Mouse (Mus musculus) left cerebral cortex, postnatal 25 days (tissue): ENCODE data around the gene Rad51d. TPM values are rescaled to one million over a fixed set of nuclear protein-coding genes. Genes with fewer than 3 reads are reported as not detected.
A peak's percentile ranks its signal among the peaks of the same experiment; 100 is the strongest.

Source experiments
- DNase-seq, 2 experiments: peaks; one replicate each; pipeline ENCODE4 v3.0.0; 2022; ENCODE audit warnings: low spot score in 2 of 2, mixed read lengths in 1 of 2
- intact Hi-C: fragments of 180-260 bp; cut with DNase I; formaldehyde crosslinking; loops from one replicate; pipeline ENCODE4 v1.15.1; 2025
- total RNA-seq, 2 experiments: library from RNA; stranded (reverse); gene quantifications; 2 replicates each; pipeline ENCODE4 v1.2.3; 2021

Gene Rad51d
- total RNA-seq, 2 experiments from 2014 or later = 14.1 to 16.6 TPM

- no peak for DNase-seq
- intact Hi-C loops = no loop called here
Observed at GRCm38 (mm10) chr11:82899720-82900119, 9.3 kb upstream of the Rad51d start.

GRCm38 (mm10) chr11:82897478-82897877 lies 7.1 kb upstream of the Rad51d start:
- no peak for DNase-seq
- intact Hi-C loops = no loop called here

- DNase-seq = no peak
- intact Hi-C loops = loop anchor here (2.0 to 5.0 kb wide), 3 partner anchors 279 to 895 kb away; no protein-coding TSS in a partner anchor
Observed at GRCm38 (mm10) chr11:82891936-82892335, 1.5 kb upstream of the Rad51d start, which contains the start of gene Fndc8. Gene Fndc8 (plus strand): TSS chr11:82892124.

DNA sequence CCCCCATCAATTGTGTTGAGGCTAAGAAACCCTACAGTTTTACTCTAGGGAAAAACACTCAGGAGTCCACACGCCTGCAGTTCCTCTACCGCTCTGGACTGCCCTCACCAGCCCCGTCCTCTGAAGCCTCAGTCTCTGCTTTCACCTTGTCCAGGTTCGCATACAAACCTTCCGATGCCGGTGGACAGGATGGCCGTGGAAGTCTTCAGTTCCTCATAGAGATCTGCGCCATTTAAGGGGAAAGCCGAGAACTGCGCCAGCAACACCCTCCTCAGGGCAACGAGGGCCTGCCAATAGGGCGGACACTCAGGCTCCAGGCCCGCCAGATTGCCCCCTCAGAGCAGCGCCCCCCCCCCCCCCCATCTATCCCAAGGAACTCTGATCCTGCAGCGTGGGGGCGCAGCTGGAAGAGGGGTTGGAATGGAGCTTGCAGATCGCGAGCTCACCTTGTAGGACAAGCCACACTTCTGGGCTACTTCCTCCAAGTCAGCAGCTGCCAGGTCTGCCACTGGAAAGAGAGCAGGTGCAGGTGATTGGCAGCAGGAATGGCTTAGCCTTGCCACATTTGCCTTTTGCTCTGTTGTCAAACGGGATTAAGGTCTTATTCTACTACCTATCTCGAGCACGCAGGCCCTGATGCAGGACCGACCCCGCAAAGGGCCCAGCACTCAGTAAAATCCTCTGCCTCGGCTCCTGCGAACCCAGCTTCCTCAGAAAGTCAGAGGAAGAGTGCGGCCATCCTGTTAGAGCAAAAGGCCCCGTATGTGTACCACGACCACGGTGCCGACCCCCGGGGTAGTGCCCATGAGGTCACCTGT lies 681 bp downstream of the Rad51d start:
- no peak for DNase-seq
- intact Hi-C loops = loop anchor here (1.0 to 5.0 kb wide), 4 partner anchors 143 to 892 kb away; no protein-coding TSS in a partner anchor

GRCm38 (mm10) chr11:82888491-82888946 lies 1.9 kb downstream of the Rad51d start:
- intact Hi-C loops = no loop called here
- no peak for DNase-seq

- no peak for DNase-seq
Observed at GRCm38 (mm10) chr11:82886559-82886958, 3.9 kb downstream of the Rad51d start.

GRCm38 (mm10) chr11:82883180-82883579 lies 7.2 kb downstream of the Rad51d start:
- intact Hi-C loops = no loop called here

More at GRCm38 (mm10) chr11:82886559-82886958, 3.9 kb downstream of the Rad51d start:
- intact Hi-C loops = no loop called here

GRCm38 (mm10) chr11:82877726-82878344 lies 12.6 kb downstream of the Rad51d start:
- DNase-seq = no peak
- intact Hi-C loops = no loop called here

More at GRCm38 (mm10) chr11:82883180-82883579, 7.2 kb downstream of the Rad51d start:
- DNase-seq = peak in 1 of 2 experiments; percentile 6

DNA sequence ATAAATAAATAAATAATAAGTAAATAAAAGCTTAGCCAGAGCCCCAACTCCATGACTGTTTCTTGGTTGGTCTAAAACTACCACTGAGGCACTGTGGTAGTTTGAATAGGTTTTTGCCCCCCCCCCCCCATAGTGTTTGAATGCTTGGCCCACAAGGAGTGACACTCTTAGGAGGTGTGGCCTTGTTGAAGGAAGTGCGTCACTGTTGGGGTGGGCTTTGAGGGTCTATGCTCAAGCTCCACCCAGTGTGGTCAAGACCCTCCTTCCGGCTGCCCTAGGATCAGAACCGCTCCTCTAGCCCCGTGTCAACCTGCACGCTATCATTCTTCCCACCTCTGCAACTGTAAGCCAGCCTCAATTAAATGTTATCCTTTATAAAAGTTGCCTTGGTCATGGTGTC lies 14.8 kb downstream of the Rad51d start:
- intact Hi-C loops = no loop called here
- DNase-seq = no peak

GRCm38 (mm10) chr11:82874924-82875323 lies 15.5 kb downstream of the Rad51d start:
- no peak for DNase-seq
- intact Hi-C loops = loop anchor here (5.0 kb wide), 1 partner anchor 488 kb away; the partner anchor contains the start of gene Tmem132e

- peak; percentile 93 for DNase-seq
- intact Hi-C loops = loop anchor here (1.0 to 5.0 kb wide), 3 partner anchors 37 to 484 kb away; partner anchors contain the start of genes Lig3, Nle1 and Tmem132e
Observed at GRCm38 (mm10) chr11:82871031-82871446, 19.4 kb downstream of the Rad51d start, which contains the start of gene Rffl. Gene Rffl (minus strand): TSS chr11:82871210.

- DNase-seq = peak; percentile 30 to 49
- intact Hi-C loops = loop anchor here (1.0 to 5.0 kb wide), 3 partner anchors 38 to 483 kb away; partner anchors contain the start of genes Lig3, Nle1 and Tmem132e
Observed at GRCm38 (mm10) chr11:82870173-82871030, 20.0 kb downstream of the Rad51d start.

DNA sequence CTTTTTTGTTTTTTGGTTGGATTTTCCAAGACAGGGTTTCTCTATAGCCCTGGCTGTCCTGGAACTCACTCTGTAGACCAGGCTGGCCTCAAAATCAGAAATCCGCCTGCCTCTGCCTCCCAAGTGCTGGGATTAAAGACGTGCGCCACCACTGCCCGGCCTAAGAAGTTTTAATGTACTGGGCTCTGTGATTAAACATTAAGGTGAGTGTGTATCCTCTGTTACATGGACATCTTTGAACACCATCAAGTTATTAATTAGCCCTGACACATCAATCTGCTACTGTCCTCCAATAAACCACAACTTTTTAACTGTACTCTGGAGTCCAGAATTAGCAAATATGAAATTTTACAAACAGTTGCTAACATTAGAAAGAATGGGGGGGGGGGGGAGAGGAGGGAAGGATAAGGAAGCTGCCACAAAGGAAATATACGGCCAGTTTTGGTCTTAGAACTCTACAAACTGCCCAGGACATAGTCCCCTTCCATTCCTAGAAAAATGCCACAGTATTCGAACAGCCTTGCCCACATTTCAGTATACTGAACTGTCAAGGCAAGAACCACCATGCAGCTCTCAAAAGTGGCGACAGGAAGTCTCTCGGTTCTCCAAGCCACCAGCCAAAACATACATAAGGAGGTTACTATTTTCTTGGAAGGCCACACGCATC lies 20.8 kb downstream of the Rad51d start:
- intact Hi-C loops = loop anchor here (2.0 to 5.0 kb wide), 2 partner anchors 89 to 482 kb away; partner anchors contain the start of genes Lig3 and Tmem132e

GRCm38 (mm10) chr11:82867956-82868355 lies 22.5 kb downstream of the Rad51d start:
- DNase-seq = no peak
- intact Hi-C loops = no loop called here

More for the DNA sequence above, 20.8 kb downstream of the Rad51d start:
- DNase-seq = no peak

GRCm38 (mm10) chr11:82866850-82867564 lies 23.4 kb downstream of the Rad51d start:
- intact Hi-C loops = no loop called here
- no peak for DNase-seq

- no peak for DNase-seq
- intact Hi-C loops = no loop called here
Observed at GRCm38 (mm10) chr11:82865957-82866356, 24.5 kb downstream of the Rad51d start.

- DNase-seq = no peak
- intact Hi-C loops = no loop called here
Observed at GRCm38 (mm10) chr11:82863488-82863931, 26.9 kb downstream of the Rad51d start.

DNA sequence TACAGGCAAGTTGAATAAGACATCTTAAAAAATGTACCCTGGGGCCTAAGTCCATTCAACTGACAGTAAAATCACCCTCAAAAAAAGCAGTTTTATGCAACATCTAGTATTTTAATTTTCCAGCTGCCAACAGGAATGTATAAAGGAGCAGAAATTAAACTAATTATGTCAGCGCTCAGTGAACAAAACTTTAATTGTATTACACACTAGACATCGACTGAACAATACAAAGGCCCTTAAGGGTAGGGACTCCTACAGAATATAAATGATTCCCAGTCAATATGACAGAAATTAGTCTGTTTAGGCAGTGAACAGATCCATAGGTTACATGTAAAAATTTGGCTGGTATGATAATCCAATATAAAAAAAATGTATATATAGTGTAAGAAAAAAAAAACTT lies 27.4 kb downstream of the Rad51d start:
- intact Hi-C loops = no loop called here
- DNase-seq = no peak
